Mouse (Mus musculus) bone marrow macrophage, adult 2 months (primary cell): ENCODE measurements at regions not wholly inside any gene's neighbourhood (a gene's known extent, or its start where the extent isn't known, plus 50 kb on each side); places are given as distances from the start of the nearest gene placed in this dataset.

Source experiments
- H3K27ac ChIP-seq: 2 replicates; pipeline ENCODE4 v1.5.1; 2012; ENCODE audit warnings: low read depth, low read length; ENCODE audit not compliant: insufficient read depth
- H3K4me1 ChIP-seq: 2 replicates; pipeline ENCODE4 v1.6.1; 2012; ENCODE audit warnings: low read length; ENCODE audit not compliant: control insufficient read depth, insufficient read depth
- H3K4me3 ChIP-seq: 2 replicates; pipeline ENCODE4 v1.5.1; 2012; ENCODE audit warnings: mild to moderate bottlenecking, low read length, moderate library complexity; ENCODE audit not compliant: insufficient read depth
- CTCF ChIP-seq: IDR thresholded peaks from 2 replicates; pipeline ENCODE4 v1.5.1; 2012; ENCODE audit warnings: low read depth, mild to moderate bottlenecking, low read length, moderate library complexity
- POLR2A ChIP-seq: IDR thresholded peaks from 2 replicates; pipeline ENCODE4 v1.6.1; 2012; ENCODE audit warnings: mild to moderate bottlenecking, low read depth, low read length, borderline replicate concordance

GRCm38 (mm10) chr7:37255840-37256239 is 517.6 kb downstream of the Zfp536 start:
- H3K4me1 ChIP-seq = no peaks in the 10 kb centered on the region
- TF ChIP-seq CTCF (no peak), POLR2A (no peak)
- H3K27ac ChIP-seq = no peak overlapping the region
- H3K4me3 ChIP-seq = no peak overlapping the region

GRCm38 (mm10) chr7:37259293-37259692 is 514.1 kb downstream of the Zfp536 start:
- Histone ChIP-seq H3K27ac (no peak overlapping the region), H3K4me3 (no peak overlapping the region), H3K4me1 (no peaks in the 10 kb centered on the region)
- TF ChIP-seq CTCF = no peak
- TF ChIP-seq POLR2A = no peak

GRCm38 (mm10) chr7:37262846-37263245 is 510.6 kb downstream of the Zfp536 start:
- Histone ChIP-seq H3K4me3 (no peak overlapping the region), H3K27ac (no peak overlapping the region), H3K4me1 (no peaks in the 10 kb centered on the region)
- TF ChIP-seq CTCF (no peak), POLR2A (no peak)

- Histone ChIP-seq H3K4me1 (no peaks in the 10 kb centered on the region), H3K4me3 (no peak overlapping the region), H3K27ac (no peak overlapping the region)
- no peak for TF ChIP-seq POLR2A
- no peak for TF ChIP-seq CTCF
Observed at GRCm38 (mm10) chr7:37267404-37267803, 506.0 kb downstream of the Zfp536 start.

- no peak overlapping the region for H3K4me3 ChIP-seq
- H3K4me1 ChIP-seq = no peaks in the 10 kb centered on the region
- TF ChIP-seq POLR2A = no peak
- H3K27ac ChIP-seq = no peak overlapping the region
Observed at GRCm38 (mm10) chr7:37270841-37271240, 502.6 kb downstream of the Zfp536 start.

GRCm38 (mm10) chr7:37290018-37290417 is 483.4 kb downstream of the Zfp536 start:
- no peak for TF ChIP-seq POLR2A
- TF ChIP-seq CTCF = no peak
- no peaks in the 10 kb centered on the region for H3K4me1 ChIP-seq
- H3K4me3 ChIP-seq = no peak overlapping the region
- H3K27ac ChIP-seq = no peak overlapping the region

GRCm38 (mm10) chr7:37290493-37291045 is 482.9 kb downstream of the Zfp536 start:
- no peak overlapping the region for H3K27ac ChIP-seq
- H3K4me1 ChIP-seq = no peaks in the 10 kb centered on the region
- TF ChIP-seq CTCF = no peak
- TF ChIP-seq POLR2A = no peak
- H3K4me3 ChIP-seq = no peak overlapping the region

GRCm38 (mm10) chr7:37291726-37292125 is 481.7 kb downstream of the Zfp536 start:
- Histone ChIP-seq H3K4me1 (no peaks in the 10 kb centered on the region), H3K27ac (no peak overlapping the region), H3K4me3 (no peak overlapping the region)
- no peak for TF ChIP-seq CTCF
- no peak for TF ChIP-seq POLR2A

- no peak overlapping the region for H3K4me3 ChIP-seq
- TF ChIP-seq CTCF (no peak), POLR2A (no peak)
- H3K4me1 ChIP-seq = no peaks in the 10 kb centered on the region
- no peak overlapping the region for H3K27ac ChIP-seq
Observed at GRCm38 (mm10) chr7:37292554-37292953, 480.9 kb downstream of the Zfp536 start.

GRCm38 (mm10) chr7:37298888-37299287 is 474.6 kb downstream of the Zfp536 start:
- Histone ChIP-seq H3K4me1 (no peaks in the 10 kb centered on the region), H3K27ac (no peak overlapping the region), H3K4me3 (no peak overlapping the region)
- TF ChIP-seq POLR2A (no peak), CTCF (no peak)

GRCm38 (mm10) chr7:37305463-37305862 is 468.0 kb downstream of the Zfp536 start:
- Histone ChIP-seq H3K4me1 (no peaks in the 10 kb centered on the region), H3K4me3 (no peak overlapping the region), H3K27ac (no peak overlapping the region)
- TF ChIP-seq CTCF = no peak
- TF ChIP-seq POLR2A = no peak
